Mouse (Mus musculus) kidney, adult 2 months (tissue): ENCODE measurements around the gene Avpi1.

Experiments used
- CTCF ChIP-seq: fragments of 200-500 bp; conservative IDR thresholded peaks from 2 replicates; pipeline ENCODE4 v1.5.1; 2011; ENCODE audit warnings: low read depth, mild to moderate bottlenecking, control low read depth, low read length, moderate library complexity, mixed read lengths; ENCODE audit not compliant: insufficient read depth, insufficient read length
- POLR2A ChIP-seq: fragments of 200-500 bp; IDR thresholded peaks from one replicate; pipeline ENCODE4 v1.6.1; 2011; ENCODE audit warnings: low read depth, low read length, control low read depth

DNA sequence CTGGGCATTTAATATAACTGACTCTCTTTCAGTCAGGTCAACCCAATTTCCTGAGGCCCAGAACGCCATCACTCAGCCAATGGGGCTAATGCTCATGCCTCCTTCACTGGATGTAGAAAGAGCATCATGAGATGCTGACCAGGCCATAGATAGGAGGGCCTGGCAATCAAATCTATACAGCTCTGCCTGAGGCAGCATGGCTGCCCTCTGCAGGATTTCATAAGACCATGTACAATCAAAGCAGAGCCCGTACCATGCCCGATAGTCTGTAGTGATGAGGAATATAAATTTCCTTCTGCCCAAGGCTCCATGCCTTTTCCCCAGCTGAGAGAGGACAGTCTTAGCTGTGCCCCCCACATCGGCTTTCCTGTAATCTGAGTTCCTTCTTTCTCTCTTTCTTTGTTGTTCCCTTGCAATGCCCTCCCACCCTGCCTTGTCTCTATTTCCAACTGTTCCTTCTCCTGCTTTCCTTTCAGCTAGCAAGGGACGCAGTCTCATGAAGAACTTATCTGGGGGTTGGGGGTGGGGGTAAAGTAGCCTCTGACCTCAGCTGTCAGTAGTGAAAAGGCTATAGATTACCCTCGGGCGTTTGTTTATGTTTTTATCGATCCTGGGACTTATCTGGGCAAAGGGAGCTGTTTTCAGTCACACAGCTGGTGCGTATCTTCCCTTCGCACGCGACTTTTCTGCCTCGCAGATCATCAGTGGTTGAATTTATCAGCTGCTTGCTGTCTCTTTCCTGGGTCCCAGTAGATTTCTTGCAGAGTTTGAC is 29.6 kb upstream of the Avpi1 start:
- no peak for TF ChIP-seq CTCF
- TF ChIP-seq POLR2A: no peak
